Mouse (Mus musculus): ENCODE measurements around the gene Plcg2.

GRCm38 (mm10) chr8:117673430-117673830 lies 175.3 kb downstream of the Plcg2 start, which contains the start of gene Sdr42e1:
- TF ChIP-seq CTCF (IDR thresholded peaks at IDR 0.05; ENCODE audit: low read depth, low read length) (no peak), POLR2A (IDR thresholded peaks at IDR 0.05; ENCODE audit: borderline replicate concordance, low read depth, low read length) (no peak)
